Mouse (Mus musculus) MEL (cell line): Measurements from ENCODE around the gene Tax1bp3. TPM values are rescaled to one million over a fixed set of nuclear protein-coding genes. Genes with fewer than 3 reads are reported as not detected.

ENCODE experiments used
- DNase-seq: peaks from one replicate; pipeline ENCODE4 v3.0.0; 2011; ENCODE audit warnings: low read depth, low spot score
- H3K27ac ChIP-seq: 2 replicates; pipeline ENCODE4 v1.5.1; 2012; ENCODE audit warnings: low read depth, mild to moderate bottlenecking, control low read depth, low read length, moderate library complexity; ENCODE audit not compliant: control insufficient read depth
- H3K27me3 ChIP-seq, 2 experiments: fragments of 150-350 bp in 1 of 2; sonication (generic) in 1 of 2; 2 replicates each; pipeline ENCODE4 v1.6.1; 2012; ENCODE audit warnings: low read length in 2 of 2, mild to moderate bottlenecking in 2 of 2, improper control_type of control experiment in 1 of 2, moderate library complexity in 1 of 2; ENCODE audit not compliant: insufficient read depth in 2 of 2, control insufficient read depth in 1 of 2
- H3K36me3 ChIP-seq, 2 experiments: 2 replicates each; pipeline ENCODE4 v1.6.1; 2012 to 2014; ENCODE audit warnings: low read length in 2 of 2, improper control_type of control experiment in 1 of 2, inconsistent platforms in 1 of 2, mild to moderate bottlenecking in 1 of 2; ENCODE audit not compliant: insufficient read depth in 2 of 2, control insufficient read depth in 1 of 2
- H3K4me1 ChIP-seq, 2 experiments: fragments of 150-350 bp in 1 of 2; sonication (generic) in 1 of 2; 2 replicates each; pipeline ENCODE4 v1.6.1; 2012; ENCODE audit warnings: low read length in 2 of 2, improper control_type of control experiment in 1 of 2, mild to moderate bottlenecking in 1 of 2; ENCODE audit not compliant: insufficient read depth in 2 of 2, control insufficient read depth in 1 of 2
- H3K4me3 ChIP-seq, 2 experiments: fragments of 150-350 bp in 1 of 2; sonication (generic) in 1 of 2; 2 replicates each; pipeline ENCODE4 v1.5.1; 2012; ENCODE audit warnings: low read depth in 2 of 2, low read length in 2 of 2, mild to moderate bottlenecking in 2 of 2, moderate library complexity in 2 of 2, control low read depth in 1 of 2, improper control_type of control experiment in 1 of 2; ENCODE audit not compliant: control insufficient read depth in 1 of 2, insufficient read depth in 1 of 2
- H3K79me2 ChIP-seq: 2 replicates; pipeline ENCODE4 v1.6.1; 2012; ENCODE audit warnings: mild to moderate bottlenecking, low read length, moderate library complexity; ENCODE audit not compliant: control insufficient read depth, poor library complexity, insufficient read depth
- H3K9ac ChIP-seq: 2 replicates; pipeline ENCODE4 v1.6.1; 2012; ENCODE audit warnings: low read depth, mild to moderate bottlenecking, control low read depth, low read length, moderate library complexity; ENCODE audit not compliant: control insufficient read depth, poor library complexity, severe bottlenecking
- H3K9me3 ChIP-seq: fragments of 150-350 bp; sonication (generic); replicated peaks from 2 replicates; pipeline ENCODE4 v1.6.1; 2012; ENCODE audit warnings: mild to moderate bottlenecking, low read length, improper control_type of control experiment, moderate library complexity; ENCODE audit not compliant: insufficient read depth
- BHLHE40 ChIP-seq: IDR thresholded peaks from 2 replicates; pipeline ENCODE4 v1.6.1; 2012; ENCODE audit warnings: low read depth, mild to moderate bottlenecking, inconsistent platforms, low read length, improper control_type of control experiment, borderline replicate concordance
- CHD1 ChIP-seq: IDR thresholded peaks from 2 replicates; pipeline ENCODE4 v1.6.1; 2012; ENCODE audit warnings: low read depth, mild to moderate bottlenecking, inconsistent platforms, low read length, improper control_type of control experiment
- CTCF ChIP-seq, 3 experiments: IDR thresholded peaks in 2 of 3; conservative IDR thresholded peaks in 1 of 3; 2 replicates each; pipeline ENCODE4 v1.5.1; 2011 to 2012; ENCODE audit warnings: low read length in 3 of 3, low read depth in 2 of 3, mild to moderate bottlenecking in 2 of 3, improper control_type of control experiment in 1 of 3, inconsistent platforms in 1 of 3, mixed read lengths in 1 of 3, moderate library complexity in 1 of 3; ENCODE audit not compliant: control insufficient read depth in 1 of 3, insufficient read depth in 1 of 3, poor library complexity in 1 of 3, severe bottlenecking in 1 of 3
- E2F4 ChIP-seq: IDR thresholded peaks from 2 replicates; pipeline ENCODE4 v1.6.1; 2011; ENCODE audit warnings: low read depth, low read length, improper control_type of control experiment, borderline replicate concordance
- ELF1 ChIP-seq: IDR thresholded peaks from 2 replicates; pipeline ENCODE4 v1.6.1; 2014; ENCODE audit warnings: low read depth, mild to moderate bottlenecking, inconsistent platforms, low read length, improper control_type of control experiment, moderate library complexity
- ETS1 ChIP-seq: IDR thresholded peaks from 2 replicates; pipeline ENCODE4 v1.6.1; 2012; ENCODE audit warnings: low read depth, mild to moderate bottlenecking, inconsistent platforms, low read length, improper control_type of control experiment, moderate library complexity
- GABPA ChIP-seq: IDR thresholded peaks from 2 replicates; pipeline ENCODE4 v1.6.1; 2012; ENCODE audit warnings: low read depth, mild to moderate bottlenecking, inconsistent platforms, low read length, improper control_type of control experiment, moderate library complexity
- HCFC1 ChIP-seq: IDR thresholded peaks from 2 replicates; pipeline ENCODE4 v1.6.1; 2012; ENCODE audit warnings: low read depth, mild to moderate bottlenecking, inconsistent platforms, low read length, improper control_type of control experiment, moderate library complexity
- JUND ChIP-seq: IDR thresholded peaks from 2 replicates; pipeline ENCODE4 v1.6.1; 2011; ENCODE audit warnings: low read depth, mild to moderate bottlenecking, improper control_type of control experiment, low read length
- KAT2A ChIP-seq: conservative IDR thresholded peaks from 2 replicates; pipeline ENCODE4 v1.6.1; 2012; ENCODE audit warnings: low read depth, low read length, improper control_type of control experiment, inconsistent platforms
- MAFK ChIP-seq: IDR thresholded peaks from 2 replicates; pipeline ENCODE4 v1.6.1; 2011; ENCODE audit warnings: low read depth, mild to moderate bottlenecking, low read length, improper control_type of control experiment, borderline replicate concordance
- MAX ChIP-seq: IDR thresholded peaks from 2 replicates; pipeline ENCODE4 v1.6.1; 2011; ENCODE audit warnings: low read length, improper control_type of control experiment
- MXI1 ChIP-seq: IDR thresholded peaks from 2 replicates; pipeline ENCODE4 v1.6.1; 2011; ENCODE audit warnings: mild to moderate bottlenecking, low read depth, low read length, improper control_type of control experiment
- NELFE ChIP-seq: IDR thresholded peaks from 2 replicates; pipeline ENCODE4 v1.6.1; 2011; ENCODE audit warnings: low read depth, low read length, improper control_type of control experiment
- POLR2AphosphoS2 ChIP-seq: IDR thresholded peaks from 2 replicates; pipeline ENCODE4 v1.6.1; 2011; ENCODE audit warnings: low read length, improper control_type of control experiment
- POLR2AphosphoS5 ChIP-seq: IDR thresholded peaks from 2 replicates; pipeline ENCODE4 v1.6.1; 2012; ENCODE audit warnings: low read depth, borderline replicate concordance, mild to moderate bottlenecking, inconsistent platforms, low read length, moderate library complexity, mixed read lengths
- RAD21 ChIP-seq: IDR thresholded peaks from 2 replicates; pipeline ENCODE4 v1.6.1; 2011; ENCODE audit warnings: mild to moderate bottlenecking, low read depth, low read length, improper control_type of control experiment
- RCOR1 ChIP-seq: IDR thresholded peaks from 2 replicates; pipeline ENCODE4 v1.6.1; 2012; ENCODE audit warnings: low read depth, mild to moderate bottlenecking, inconsistent platforms, low read length, improper control_type of control experiment
- TAL1 ChIP-seq: IDR thresholded peaks from 2 replicates; pipeline ENCODE4 v1.6.1; 2012; ENCODE audit warnings: mild to moderate bottlenecking, inconsistent platforms, low read length, moderate library complexity, mixed read lengths
- TBP ChIP-seq: IDR thresholded peaks from 2 replicates; pipeline ENCODE4 v1.8.0; 2011; ENCODE audit warnings: low read depth, low read length, improper control_type of control experiment
- TCF12 ChIP-seq: IDR thresholded peaks from 2 replicates; pipeline ENCODE4 v1.6.1; 2014; ENCODE audit warnings: low read depth, mild to moderate bottlenecking, inconsistent platforms, low read length, improper control_type of control experiment, moderate library complexity
- UBTF ChIP-seq: IDR thresholded peaks from 2 replicates; pipeline ENCODE4 v1.6.1; 2012; ENCODE audit warnings: low read depth, mild to moderate bottlenecking, inconsistent platforms, low read length, improper control_type of control experiment, moderate library complexity, borderline replicate concordance; ENCODE audit not compliant: insufficient read depth
- USF2 ChIP-seq, 2 experiments: IDR thresholded peaks; 2 replicates each; pipeline ENCODE4 v1.6.1; 2011 to 2012; ENCODE audit warnings: improper control_type of control experiment in 2 of 2, low read length in 2 of 2, borderline replicate concordance in 1 of 2, inconsistent platforms in 1 of 2, low read depth in 1 of 2, mild to moderate bottlenecking in 1 of 2; ENCODE audit not compliant: insufficient read depth in 1 of 2
- ZMIZ1 ChIP-seq: IDR thresholded peaks from 2 replicates; pipeline ENCODE4 v1.6.1; 2012; ENCODE audit warnings: low read depth, mild to moderate bottlenecking, inconsistent platforms, low read length, improper control_type of control experiment, moderate library complexity
- ZNF384 ChIP-seq: IDR thresholded peaks from 2 replicates; pipeline ENCODE4 v1.6.1; 2012; ENCODE audit warnings: low read depth, mild to moderate bottlenecking, inconsistent platforms, low read length, improper control_type of control experiment
- polyA plus RNA-seq, 2 experiments: library from polyadenylated mRNA; stranded (reverse) in 1 of 2; unstranded in 1 of 2; fragments of >175 nt in 1 of 2; fragments of >200 nt in 1 of 2; gene quantifications; 2 replicates each; pipeline versions ENCODE4 v1.2.1 to v1.2.4; 2012; ENCODE audit warnings: low replicate concordance in 2 of 2, low read depth in 1 of 2; ENCODE audit not compliant: insufficient read length in 2 of 2, insufficient read depth in 1 of 2, missing spikeins in 1 of 2
- total RNA-seq: library from RNA; depleted of rRNA; stranded (reverse); fragments of 300-350 nt; gene quantifications from 2 replicates; pipeline ENCODE4 v1.2.3, GENCODE M21; 2012

Gene Tax1bp3
- total and polyA plus RNA-seq, 3 experiments = 13.1 to 30.9 TPM; not detected in 1

DNA sequence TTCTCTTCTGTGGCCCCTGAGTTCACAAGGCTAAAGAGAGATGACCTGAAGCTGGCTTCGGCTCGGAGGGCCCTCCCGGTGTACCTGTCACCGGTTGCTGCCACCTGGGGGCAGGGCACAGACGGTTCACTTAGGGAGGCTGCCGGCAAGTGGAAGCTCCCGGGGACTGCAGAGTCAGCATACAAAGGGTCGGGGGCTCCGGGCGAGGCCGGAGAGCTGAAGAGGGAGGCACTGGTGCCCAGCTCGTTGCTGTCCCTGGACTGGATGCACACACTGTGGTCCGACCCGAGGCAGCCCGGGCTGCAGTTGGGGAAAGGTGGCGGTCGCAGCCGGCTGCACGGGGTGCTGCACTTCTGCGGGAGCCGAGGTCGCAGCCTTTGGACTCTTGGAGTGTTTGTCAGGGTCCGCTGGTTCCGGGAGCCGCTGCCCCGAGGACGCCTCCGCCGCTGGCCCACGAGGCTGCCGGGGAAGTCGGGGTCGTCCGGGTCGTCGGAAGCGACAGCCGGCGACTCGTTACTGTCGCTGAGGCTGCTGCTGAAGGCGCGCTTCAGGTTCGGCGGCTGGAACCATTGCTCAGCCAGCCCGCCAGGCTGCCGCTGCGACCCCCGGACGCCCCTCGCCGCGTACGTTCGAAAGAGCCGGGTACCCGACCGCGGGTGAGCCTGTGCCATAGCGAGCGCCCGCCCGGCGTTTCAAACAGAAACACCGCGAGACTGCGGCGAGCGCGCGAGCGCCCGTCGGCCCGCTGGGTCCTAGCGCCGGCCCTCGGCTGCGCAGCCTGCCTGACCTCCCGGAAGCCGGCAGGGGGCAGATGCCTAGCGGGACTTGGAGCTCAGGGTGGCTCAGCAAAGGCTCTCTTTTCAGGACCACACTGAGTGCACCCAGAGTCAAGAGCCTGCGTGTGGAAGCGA is 39.0 kb upstream of the Tax1bp3 start, which contains the start of gene Haspin (continued):
- peak; percentile 56; the same call in 1 of the 2 replicates for TF ChIP-seq TCF12
- TF ChIP-seq HCFC1 = peak; percentile 89
- peak; percentile 52; the same call in 1 of the 2 replicates for TF ChIP-seq POLR2AphosphoS2
- no peak for TF ChIP-seq RCOR1
- no peak for TF ChIP-seq POLR2AphosphoS5
- peak; percentile 77 for TF ChIP-seq MXI1
- TF ChIP-seq E2F4 = peak; percentile 44; the same call in 1 of the 2 replicates
- peak; percentile 80 to 100 (median 96) for TF ChIP-seq CTCF (IDR thresholded peaks at IDR 0.05 in 2 of 3, conservative IDR thresholded peaks at IDR 0.05 in 1 of 3; ENCODE audit: control insufficient read depth in 1 of 3, insufficient read depth in 1 of 3, low read depth in 2 of 3, low read length in 3 of 3, poor library complexity in 1 of 3, severe bottlenecking in 1 of 3)
- TF ChIP-seq CHD1 = peak; percentile 28; the same call in 1 of the 2 replicates
- TF ChIP-seq MAFK = peak; percentile 10; the same call in 1 of the 2 replicates
- no peak for TF ChIP-seq USF2 (IDR thresholded peaks at IDR 0.05; ENCODE audit: borderline replicate concordance in 1 of 2, insufficient read depth in 1 of 2, low read depth in 1 of 2, low read length in 2 of 2)
- peak; percentile 58; the same call in 1 of the 2 replicates for TF ChIP-seq TBP
- TF ChIP-seq MAX = no peak
- peak; percentile 74; the same call in 1 of the 2 replicates for TF ChIP-seq ELF1
- TF ChIP-seq NELFE = peak; percentile 93
- no peak for TF ChIP-seq GABPA
- no peak for TF ChIP-seq TAL1
- no peak for TF ChIP-seq JUND
- TF ChIP-seq, all 39 proteins: peak for 22

DNA sequence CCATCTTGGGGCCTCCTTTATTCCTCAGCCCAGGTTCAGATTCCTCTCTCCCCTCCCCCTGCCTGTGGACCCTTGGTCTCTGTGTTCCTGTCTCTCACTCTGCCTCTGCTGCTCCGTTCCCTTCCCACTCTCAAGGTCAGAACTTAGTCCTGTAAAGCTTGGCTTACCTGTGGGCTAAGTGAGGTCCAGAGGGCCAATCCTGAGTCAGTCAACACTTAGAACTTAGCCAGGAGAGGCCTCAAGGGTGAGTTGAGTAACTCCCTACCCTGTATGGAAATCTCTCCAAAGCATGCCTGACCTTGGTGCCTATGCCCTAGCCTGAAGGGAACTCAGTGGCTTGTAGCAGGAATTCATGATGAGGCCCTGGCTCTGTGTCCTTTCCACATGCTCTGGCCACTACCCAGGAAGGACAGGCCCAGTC is 32.6 kb upstream of the Tax1bp3 start:
- H3K4me1 ChIP-seq = no peaks in the 10 kb centered on the region
- no peak for TF ChIP-seq POLR2AphosphoS5
- no peak for TF ChIP-seq MXI1
- no peak for TF ChIP-seq ZNF384
- no peak for TF ChIP-seq MAFK
- no peak for TF ChIP-seq RAD21
- TF ChIP-seq ZMIZ1 = no peak
- TF ChIP-seq ETS1 = no peak
- no peak for TF ChIP-seq UBTF
- TF ChIP-seq BHLHE40 = no peak
- TF ChIP-seq KAT2A = no peak
- TF ChIP-seq RCOR1 = no peak

More for the DNA sequence above, 32.6 kb upstream of the Tax1bp3 start:
- H3K79me2 ChIP-seq = no peaks in the 10 kb centered on the region
- no peaks in the 10 kb centered on the region; a peak in 2 of 4 replicates for H3K27me3 ChIP-seq
- H3K4me3 ChIP-seq = no peak overlapping the region
- no peaks in the 10 kb centered on the region for H3K36me3 ChIP-seq
- no peak for DNase-seq
- H3K27ac ChIP-seq = no peak overlapping the region
- H3K9ac ChIP-seq = no peak overlapping the region
- no peaks in the 10 kb centered on the region for H3K9me3 ChIP-seq
